Mouse (Mus musculus) C2C12 (cell line): ENCODE results near the gene Mapk8ip3.
"Not testable (repeated sequence)": the region's sequence is repeated elsewhere in the genome, so short reads cannot be mapped to it uniquely, and the experiment has no call there.

Source experiments
- CEBPB ChIP-seq: IDR thresholded peaks from one replicate; pipeline ENCODE4 v1.6.1; 2011; ENCODE audit warnings: low read depth, mild to moderate bottlenecking, control low read depth, moderate library complexity
- CTCF ChIP-seq: IDR thresholded peaks from one replicate; pipeline ENCODE4 v1.5.1; 2011; ENCODE audit not compliant: control insufficient read depth, insufficient read depth, insufficient read length
- FOSL1 ChIP-seq: IDR thresholded peaks from one replicate; pipeline ENCODE4 v1.8.0; 2011; ENCODE audit warnings: mild to moderate bottlenecking, low read length; ENCODE audit not compliant: poor library complexity, insufficient read depth, severe bottlenecking

- TF ChIP-seq CTCF, FOSL1, CEBPB: not testable (repeated sequence)
Observed at GRCm38 (mm10) chr17:24942453-24942852, 5.7 kb upstream of the Mapk8ip3 start.
